Mouse (Mus musculus) lung, adult 2 months (tissue): ENCODE data around the gene Synrg.

Source experiments
- CTCF ChIP-seq: fragments of 200-500 bp; IDR thresholded peaks from 2 replicates; pipeline ENCODE4 v1.5.1; 2011; ENCODE audit warnings: mild to moderate bottlenecking, low read length, control low read depth; ENCODE audit not compliant: insufficient read depth
- POLR2A ChIP-seq: fragments of 200-500 bp; IDR thresholded peaks from 2 replicates; pipeline ENCODE4 v1.6.1; 2011; ENCODE audit warnings: low read depth, mild to moderate bottlenecking, control low read depth, low read length, borderline replicate concordance; ENCODE audit errors: extremely low read depth

GRCm38 (mm10) chr11:84001257-84001656, 37.0 kb downstream of the Synrg start:
- TF ChIP-seq POLR2A (no peak), CTCF (no peak)
